Mouse (Mus musculus) gastrocnemius, postnatal 4 days (tissue): ENCODE results near the gene Celsr1. TPM values are rescaled to one million over a fixed set of nuclear protein-coding genes. Genes with fewer than 3 reads are reported as not detected.
"Not testable (repeated sequence)": the region's sequence is repeated elsewhere in the genome, so short reads cannot be mapped to it uniquely, and the experiment has no call there.

ENCODE experiments used
- DNase-seq, 2 experiments: peaks; one replicate each; pipeline ENCODE4 v3.0.0; 2021 to 2022; ENCODE audit warnings: low spot score in 2 of 2, mixed read lengths in 2 of 2
- total RNA-seq, 2 experiments: library from RNA; stranded (reverse); gene quantifications; 2 replicates each; pipeline ENCODE4 v1.2.3; 2021

Celsr1 gene
- total RNA-seq, 2 experiments from 2014 or later, result 1.6 to 1.7 TPM

- no peak for DNase-seq
These were observed 133.3 kb downstream of the Celsr1 start for GRCm38 (mm10) chr15:85900318-85900717.

GRCm38 (mm10) chr15:85899396-85899795, 134.2 kb downstream of the Celsr1 start:
- DNase-seq, result no peak

- DNase-seq, result no peak
These were observed 136.5 kb downstream of the Celsr1 start for GRCm38 (mm10) chr15:85897113-85897512.

- DNase-seq, result peak; percentile 48 to 66
These were observed 137.3 kb downstream of the Celsr1 start for GRCm38 (mm10) chr15:85896284-85896683.

- DNase-seq, result no peak
These were observed 139.7 kb downstream of the Celsr1 start for GRCm38 (mm10) chr15:85893871-85894270.

- DNase-seq, result no peak
These were observed 141.0 kb downstream of the Celsr1 start for GRCm38 (mm10) chr15:85892498-85893118.

- DNase-seq, result no peak
These were observed 141.6 kb downstream of the Celsr1 start for GRCm38 (mm10) chr15:85891971-85892370.

GRCm38 (mm10) chr15:85889235-85889634, 144.3 kb downstream of the Celsr1 start:
- no peak for DNase-seq

- DNase-seq, result no peak
These were observed 148.0 kb downstream of the Celsr1 start for GRCm38 (mm10) chr15:85885606-85886005.

- DNase-seq, result no peak
These were observed 154.1 kb downstream of the Celsr1 start for GRCm38 (mm10) chr15:85879498-85879895.

GRCm38 (mm10) chr15:85878848-85879497, 154.6 kb downstream of the Celsr1 start, which contains the start of gene Trmu:
Gene Trmu, plus strand, starts transcription at chr15:85879312.
- DNase-seq, result peak; percentile 77 to 89

- no peak for DNase-seq
These were observed 156.2 kb downstream of the Celsr1 start for GRCm38 (mm10) chr15:85877336-85877735.

GRCm38 (mm10) chr15:85867696-85868095, 165.9 kb downstream of the Celsr1 start:
- peak in 1 of 2 experiments; percentile 57 for DNase-seq

- not testable (repeated sequence) for DNase-seq
These were observed 167.7 kb downstream of the Celsr1 start for GRCm38 (mm10) chr15:85865913-85866312.

- peak; percentile 82 to 93 for DNase-seq
These were observed 174.0 kb downstream of the Celsr1 start, which contains the start of gene Gtse1 for GRCm38 (mm10) chr15:85859490-85860031. Gene Gtse1, plus strand, starts transcription at chr15:85859745.

GRCm38 (mm10) chr15:85858980-85859489, 174.5 kb downstream of the Celsr1 start:
- no peak for DNase-seq

- no peak for DNase-seq
These were observed 181.8 kb downstream of the Celsr1 start for GRCm38 (mm10) chr15:85851656-85852392.
